Mouse (Mus musculus) small intestine, adult 2 months (tissue): ENCODE results near the gene Atf7. TPM values are rescaled to one million over a fixed set of nuclear protein-coding genes. Genes with fewer than 3 reads are reported as not detected.

Experiments used
- H3K27ac ChIP-seq: fragments of 200-500 bp; 2 replicates; pipeline ENCODE4 v1.5.1; 2012; ENCODE audit warnings: low read depth, low read length, control low read depth, inconsistent platforms; ENCODE audit not compliant: insufficient read depth
- H3K27me3 ChIP-seq: fragments of 200-500 bp; 2 replicates; pipeline ENCODE4 v1.6.1; 2012; ENCODE audit warnings: mild to moderate bottlenecking, moderate library complexity, low read length, inconsistent platforms; ENCODE audit not compliant: control insufficient read depth, insufficient read depth
- H3K36me3 ChIP-seq: fragments of 200-500 bp; 2 replicates; pipeline ENCODE4 v1.6.1; 2012; ENCODE audit warnings: mild to moderate bottlenecking, low read length, control low read depth, inconsistent platforms; ENCODE audit not compliant: control insufficient read depth, insufficient read depth
- H3K4me1 ChIP-seq: fragments of 200-500 bp; 2 replicates; pipeline ENCODE4 v1.6.1; 2012; ENCODE audit warnings: low read length, inconsistent platforms, mixed read lengths; ENCODE audit not compliant: control insufficient read depth, insufficient read depth, insufficient read length
- H3K4me3 ChIP-seq: fragments of 200-500 bp; 2 replicates; pipeline ENCODE4 v1.5.1; 2012; ENCODE audit warnings: low read depth, mild to moderate bottlenecking, control low read depth, inconsistent platforms, low read length, moderate library complexity
- CTCF ChIP-seq: fragments of 200-500 bp; IDR thresholded peaks from 2 replicates; pipeline ENCODE4 v1.5.1; 2012; ENCODE audit warnings: low read depth, mild to moderate bottlenecking, control low read depth, inconsistent platforms, low read length, moderate library complexity, mixed read lengths; ENCODE audit not compliant: insufficient replicate concordance, insufficient read length; ENCODE audit errors: extremely low read depth
- POLR2A ChIP-seq: fragments of 200-500 bp; IDR thresholded peaks from 2 replicates; pipeline ENCODE4 v1.6.1; 2012; ENCODE audit warnings: low read depth, mild to moderate bottlenecking, control low read depth, inconsistent platforms, low read length, moderate library complexity
- WGBS: fragments of 180-500 bp; shearing (Covaris S2); methylation state at CpG from one replicate; pipeline ENCODE4 v1.1.7; 2018; 5-methylcytosine and 5-hydroxymethylcytosine counted together
- polyA plus RNA-seq: library from polyadenylated mRNA; depleted of rRNA; stranded (reverse); fragments of >200 nt; gene quantifications from 2 replicates; pipeline ENCODE4 v1.2.3, GENCODE M21; 2012

Atf7 gene
- polyA plus RNA-seq, 1 experiment = 38.6 TPM

GRCm38 (mm10) chr15:102510110-102510509 is 115.2 kb downstream of the Atf7 start:
- 31% methylated on average over 9 of the region's 9 CpGs for WGBS
- H3K4me3 ChIP-seq = peak overlapping the region; percentile 93
- no peak overlapping the region for H3K27ac ChIP-seq
- no peaks in the 10 kb centered on the region for H3K27me3 ChIP-seq
- TF ChIP-seq POLR2A (no peak), CTCF (no peak)
- H3K4me1 ChIP-seq = peaks cover 8% of the 10 kb centered on the region
- no peaks in the 10 kb centered on the region for H3K36me3 ChIP-seq

- H3K4me3 ChIP-seq = no peak overlapping the region
- H3K4me1 ChIP-seq = peaks cover 8% of the 10 kb centered on the region
- H3K27me3 ChIP-seq = no peaks in the 10 kb centered on the region
- TF ChIP-seq POLR2A = no peak
- no peak for TF ChIP-seq CTCF
- no peak overlapping the region for H3K27ac ChIP-seq
- peaks cover 10% of the 10 kb centered on the region for H3K36me3 ChIP-seq
- 82% methylated on average over 3 of the region's 3 CpGs for WGBS
Observed at GRCm38 (mm10) chr15:102508336-102508735, 116.9 kb downstream of the Atf7 start.

GRCm38 (mm10) chr15:102507561-102507960 is 117.7 kb downstream of the Atf7 start:
- no peak for TF ChIP-seq POLR2A
- no peak for TF ChIP-seq CTCF
- no peak overlapping the region for H3K4me3 ChIP-seq
- peaks cover 12% of the 10 kb centered on the region for H3K36me3 ChIP-seq
- no peak overlapping the region for H3K27ac ChIP-seq
- H3K4me1 ChIP-seq = peaks cover 8% of the 10 kb centered on the region
- no peaks in the 10 kb centered on the region for H3K27me3 ChIP-seq

DNA sequence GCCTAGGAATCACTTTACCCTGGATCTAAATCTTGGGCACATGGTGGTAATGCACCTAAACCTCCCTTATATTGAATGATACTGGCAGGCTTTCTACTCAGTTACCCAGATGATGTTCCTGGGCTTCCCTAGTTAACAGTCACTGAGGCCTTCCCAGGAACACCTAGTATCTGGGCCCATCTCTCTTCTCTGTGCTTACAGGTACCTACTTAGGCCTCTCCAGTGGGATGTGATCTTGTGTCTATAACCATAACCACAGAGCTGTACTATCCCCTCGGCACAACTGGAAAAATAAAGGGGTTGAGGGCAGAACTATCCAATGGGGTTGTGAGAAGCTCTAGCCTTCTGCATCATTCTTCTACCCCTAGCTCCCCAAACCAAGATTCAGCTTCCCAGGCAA is 118.4 kb downstream of the Atf7 start:
- Histone ChIP-seq H3K27me3 (no peaks in the 10 kb centered on the region), H3K4me1 (peaks cover 15% of the 10 kb centered on the region), H3K4me3 (no peak overlapping the region), H3K27ac (no peak overlapping the region), H3K36me3 (peaks cover 12% of the 10 kb centered on the region)
- TF ChIP-seq POLR2A = no peak
- no peak for TF ChIP-seq CTCF
- 91% methylated on average over 1 of the region's 1 CpGs for WGBS

DNA sequence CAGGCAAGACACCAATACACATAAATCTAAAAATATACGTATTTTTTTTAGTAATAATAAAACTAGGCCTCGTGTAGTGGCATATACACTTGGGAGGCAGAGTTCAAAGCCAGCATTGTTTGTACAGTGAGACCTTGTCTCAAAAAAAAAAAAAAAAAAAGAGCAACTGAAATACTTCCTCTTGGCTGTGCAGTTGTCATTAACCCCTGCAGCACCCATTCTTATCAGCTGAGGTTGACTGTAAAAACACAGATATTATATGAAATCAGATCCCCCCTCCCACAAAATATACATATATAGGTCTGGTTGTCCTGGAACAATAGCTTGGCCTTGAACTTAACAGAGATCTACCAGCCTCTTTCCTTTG is 118.8 kb downstream of the Atf7 start:
- WGBS = 4% methylated on average over 2 of the region's 2 CpGs
- peaks cover 17% of the 10 kb centered on the region for H3K4me1 ChIP-seq
- H3K27me3 ChIP-seq = no peaks in the 10 kb centered on the region
- TF ChIP-seq POLR2A (no peak), CTCF (no peak)
- H3K36me3 ChIP-seq = peaks cover 12% of the 10 kb centered on the region
- H3K4me3 ChIP-seq = no peak overlapping the region
- no peak overlapping the region for H3K27ac ChIP-seq

DNA sequence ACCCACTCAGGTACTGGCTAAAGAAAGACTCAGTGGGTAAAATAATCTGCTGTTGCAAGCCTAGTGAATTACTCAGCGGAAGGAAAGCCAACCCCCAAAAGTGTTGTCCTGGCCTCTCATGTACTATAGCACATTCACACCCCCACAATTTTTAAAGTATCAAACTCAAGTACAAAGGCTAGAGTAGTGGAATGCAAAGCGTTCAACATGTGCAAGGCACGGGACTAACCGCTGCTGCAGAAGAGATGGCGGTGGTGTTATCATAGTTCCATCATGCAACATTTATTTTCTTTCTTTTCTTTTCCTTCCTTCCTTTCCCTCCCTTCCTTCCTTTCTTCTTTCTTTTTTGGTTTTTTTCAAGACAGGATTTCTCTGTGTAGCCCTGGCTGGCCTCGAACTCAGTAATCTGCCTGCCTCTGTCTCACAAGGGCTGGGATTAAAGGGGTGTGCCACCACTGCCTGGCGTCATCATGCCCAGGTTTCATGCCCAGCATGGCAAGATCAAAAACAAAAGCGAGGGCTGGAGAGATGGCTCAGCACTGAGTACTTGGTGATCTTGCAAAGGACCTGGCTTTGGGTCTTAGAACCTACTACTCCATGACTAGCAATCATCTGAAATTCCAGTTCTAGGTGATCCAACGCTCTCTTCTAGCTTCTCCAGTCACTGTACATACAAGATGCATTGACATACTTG is 119.3 kb downstream of the Atf7 start:
- WGBS = 59% methylated on average over 9 of the region's 9 CpGs
- H3K27me3 ChIP-seq = no peaks in the 10 kb centered on the region
- peaks cover 23% of the 10 kb centered on the region for H3K4me1 ChIP-seq
- no peak overlapping the region for H3K4me3 ChIP-seq
- H3K27ac ChIP-seq = no peak overlapping the region
- TF ChIP-seq CTCF (no peak), POLR2A (no peak)
- H3K36me3 ChIP-seq = peaks cover 17% of the 10 kb centered on the region

GRCm38 (mm10) chr15:102505073-102505769 is 120.0 kb downstream of the Atf7 start:
- TF ChIP-seq POLR2A (no peak), CTCF (no peak)
- Histone ChIP-seq H3K27ac (no peak overlapping the region), H3K27me3 (no peaks in the 10 kb centered on the region), H3K4me1 (peaks cover 17% of the 10 kb centered on the region), H3K36me3 (peaks cover 24% of the 10 kb centered on the region), H3K4me3 (no peak overlapping the region)
- 66% methylated on average over 12 of the region's 12 CpGs for WGBS
